Mouse (Mus musculus) C2C12 (cell line): ENCODE measurements around the gene Fcer2a. TPM values are rescaled to one million over a fixed set of nuclear protein-coding genes. Genes with fewer than 3 reads are reported as not detected.

ENCODE experiments used
- H3K27me3 ChIP-seq: one replicate; pipeline ENCODE4 v1.6.1; 2011; ENCODE audit not compliant: control insufficient read depth, insufficient read depth, insufficient read length
- H3K36me3 ChIP-seq: one replicate; pipeline ENCODE4 v1.6.1; 2011; ENCODE audit not compliant: control insufficient read depth, insufficient read depth
- H3K4me3 ChIP-seq: one replicate; pipeline ENCODE4 v1.5.1; 2011; ENCODE audit warnings: mild to moderate bottlenecking, control low read depth; ENCODE audit not compliant: poor library complexity, insufficient read depth, severe bottlenecking
- H3K79me2 ChIP-seq: one replicate; pipeline ENCODE4 v1.6.1; 2011; ENCODE audit not compliant: control insufficient read depth, insufficient read depth
- H3K79me3 ChIP-seq: one replicate; pipeline ENCODE4 v1.6.1; 2011; ENCODE audit warnings: low read depth, control low read depth
- H3ac ChIP-seq: one replicate; pipeline ENCODE3; 2011; ENCODE audit warnings: low read depth; ENCODE audit not compliant: control insufficient read depth, insufficient read length
- CEBPB ChIP-seq: IDR thresholded peaks from one replicate; pipeline ENCODE4 v1.6.1; 2011; ENCODE audit warnings: low read depth, mild to moderate bottlenecking, control low read depth, moderate library complexity
- CTCF ChIP-seq: IDR thresholded peaks from one replicate; pipeline ENCODE4 v1.5.1; 2011; ENCODE audit not compliant: control insufficient read depth, insufficient read depth, insufficient read length
- FOSL1 ChIP-seq: IDR thresholded peaks from one replicate; pipeline ENCODE4 v1.8.0; 2011; ENCODE audit warnings: mild to moderate bottlenecking, low read length; ENCODE audit not compliant: poor library complexity, insufficient read depth, severe bottlenecking
- MAX ChIP-seq: IDR thresholded peaks from one replicate; pipeline ENCODE4 v1.6.1; 2011; ENCODE audit warnings: mild to moderate bottlenecking, control low read depth
- MYOD1 ChIP-seq: IDR thresholded peaks from one replicate; pipeline ENCODE4 v1.6.1; 2011; ENCODE audit warnings: low read depth; ENCODE audit not compliant: control insufficient read depth, insufficient read length
- MYOG ChIP-seq: IDR thresholded peaks from one replicate; pipeline ENCODE4 v1.6.1; 2011; ENCODE audit not compliant: control insufficient read depth, insufficient read length; ENCODE audit errors: extremely low read depth
- USF1 ChIP-seq: IDR thresholded peaks from one replicate; pipeline ENCODE4 v1.6.1; 2011; ENCODE audit warnings: low read depth, mild to moderate bottlenecking, control low read depth, moderate library complexity
- polyA plus RNA-seq: library from polyadenylated mRNA; unstranded; fragments of >200 nt; fragmentation: generic; extraction: Trizol; gene quantifications from one replicate; pipeline ENCODE4 v1.2.1, GENCODE M21; 2012; ENCODE audit warnings: missing spikeins

Gene Fcer2a
- polyA plus RNA-seq, 1 experiment = 0.01 TPM

DNA sequence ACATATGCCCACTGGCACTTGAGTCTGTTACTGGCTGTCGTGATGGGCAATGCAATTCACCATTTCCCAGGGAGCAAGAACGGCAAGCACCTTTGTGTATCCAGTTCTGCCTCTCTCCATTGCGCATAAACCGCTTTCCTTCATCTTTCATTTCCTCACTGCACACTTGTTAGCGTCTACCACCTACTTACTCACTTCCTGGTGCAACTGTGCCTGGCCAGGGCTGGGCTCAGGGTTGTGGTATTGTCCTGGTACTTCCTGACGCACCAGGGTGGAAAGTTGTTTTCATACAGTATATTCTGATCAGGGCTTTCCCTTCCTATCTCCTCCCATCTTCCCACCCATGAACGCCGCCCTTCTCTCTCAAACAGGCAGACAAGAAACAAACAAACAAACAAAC, 33.1 kb downstream of the Fcer2a start:
- Histone ChIP-seq H3K4me3 (no peak overlapping the region), H3K36me3 (no peaks in the 10 kb centered on the region), H3K27me3 (peaks cover 21% of the 10 kb centered on the region), H3ac (no peak overlapping the region), H3K79me2 (no peaks in the 10 kb centered on the region), H3K79me3 (no peaks in the 10 kb centered on the region)
- TF ChIP-seq USF1 (no peak), MAX (no peak), MYOG (no peak), MYOD1 (no peak), CEBPB (no peak), CTCF (no peak), FOSL1 (no peak)

DNA sequence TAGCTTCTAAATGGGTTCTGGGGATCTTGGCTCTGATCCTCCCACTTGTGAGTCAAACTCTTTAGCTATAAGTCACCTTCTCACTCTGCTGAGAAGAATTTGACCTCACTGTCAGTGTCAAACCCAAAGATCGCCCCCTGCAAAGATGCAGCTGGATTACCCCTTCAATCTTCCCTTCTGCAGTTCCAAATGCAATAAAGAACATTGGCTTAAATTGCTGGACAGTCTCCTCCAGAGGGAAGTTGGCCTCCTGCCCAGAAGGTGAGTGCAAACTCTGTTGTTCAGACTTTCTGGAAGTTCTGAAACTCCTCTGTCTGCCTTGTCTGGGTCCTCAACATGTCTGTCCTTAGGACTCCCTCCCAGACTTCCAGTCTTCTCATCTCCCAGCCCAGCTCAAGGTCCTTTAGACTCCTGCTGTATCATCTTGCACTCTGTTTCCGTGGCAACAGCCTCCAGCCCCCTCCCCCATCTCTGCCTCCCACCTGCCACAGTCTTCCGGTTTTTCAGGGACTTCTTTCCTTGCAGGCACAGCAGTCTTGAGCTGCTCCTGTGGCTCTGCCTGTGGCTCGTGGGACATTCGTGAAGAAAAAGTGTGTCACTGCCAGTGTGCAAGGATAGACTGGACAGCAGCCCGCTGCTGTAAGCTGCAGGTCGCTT, 37.1 kb downstream of the Fcer2a start:
- Histone ChIP-seq H3K27me3 (peaks cover 26% of the 10 kb centered on the region), H3K79me2 (no peaks in the 10 kb centered on the region), H3K36me3 (no peaks in the 10 kb centered on the region), H3ac (no peak overlapping the region), H3K79me3 (no peaks in the 10 kb centered on the region), H3K4me3 (no peak overlapping the region)
- TF ChIP-seq FOSL1 = no peak
- TF ChIP-seq MYOG = no peak
- TF ChIP-seq MYOD1 = no peak
- no peak for TF ChIP-seq MAX
- TF ChIP-seq USF1 = no peak
- no peak for TF ChIP-seq CTCF
- no peak for TF ChIP-seq CEBPB

DNA sequence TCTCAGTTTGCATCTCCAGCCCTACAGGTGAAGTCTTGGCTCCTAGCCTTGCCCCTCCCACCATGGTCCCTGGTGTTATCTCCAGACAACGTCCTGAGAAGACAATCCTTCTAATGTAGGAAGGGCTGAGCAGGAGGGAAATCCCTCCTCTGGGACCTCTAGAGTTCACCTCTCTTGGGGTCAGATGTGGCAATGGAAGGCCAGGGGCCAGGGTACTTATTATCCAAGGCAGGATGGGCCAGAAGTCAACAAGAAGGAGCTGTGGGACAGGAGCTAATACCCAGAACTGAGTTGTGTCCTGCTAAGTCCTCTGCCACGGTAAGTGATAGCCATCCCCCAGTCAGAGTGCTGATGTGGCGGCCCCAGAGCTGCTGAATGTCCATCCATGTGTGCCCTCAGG, 38.4 kb downstream of the Fcer2a start, which contains the start of gene Retn:
Gene Retn, plus strand, starts transcription at position 245 of the 400 bp plus-strand sequence.
- peaks cover 32% of the 10 kb centered on the region for H3K27me3 ChIP-seq
- H3K4me3 ChIP-seq = no peak within 1 kb of the TSS
- no peaks in the 10 kb centered on the region for H3K79me2 ChIP-seq
- H3K36me3 ChIP-seq = no peaks in the 10 kb centered on the region
- TF ChIP-seq FOSL1 (no peak), MYOD1 (no peak), CTCF (no peak), MAX (no peak), USF1 (no peak), CEBPB (no peak), MYOG (no peak)
- no peaks in the 10 kb centered on the region for H3K79me3 ChIP-seq
- no peak within 1 kb of the TSS for H3ac ChIP-seq

DNA sequence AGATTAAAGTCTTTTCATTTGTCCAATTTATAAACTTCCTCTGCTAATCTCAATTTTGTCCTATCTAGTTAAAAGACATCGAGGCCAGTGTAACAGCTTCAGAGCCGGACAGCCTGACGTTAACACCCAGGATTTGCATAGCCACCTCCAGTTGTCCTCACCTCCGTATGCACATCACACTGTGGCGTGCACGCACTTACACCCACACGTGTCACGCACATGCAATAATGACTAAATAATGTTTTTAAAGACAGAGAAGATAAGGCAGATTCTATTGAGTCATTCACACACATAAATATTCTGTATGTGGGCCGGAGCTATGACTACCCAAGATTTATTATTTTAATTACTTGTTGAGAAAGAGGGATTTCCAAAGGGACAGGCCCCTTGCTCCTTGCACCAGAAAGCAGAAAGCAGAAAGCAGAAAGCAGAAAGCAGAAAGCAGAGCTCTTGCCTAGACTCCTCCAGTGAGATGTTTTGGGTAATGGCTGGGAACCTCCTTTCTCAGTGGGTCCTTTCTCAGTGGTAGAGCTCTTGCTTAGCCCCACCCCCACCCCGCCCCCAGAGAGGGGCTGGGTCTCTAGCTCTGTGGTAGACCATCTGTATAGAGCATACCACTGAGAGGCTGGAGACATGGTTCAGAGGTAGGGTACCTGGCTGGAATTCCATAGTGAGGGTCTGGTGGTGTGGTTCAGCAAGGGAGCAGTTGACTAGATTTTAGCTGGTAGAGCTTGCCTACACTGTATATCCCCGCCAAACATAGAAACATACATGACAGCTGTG, 39.1 kb downstream of the Fcer2a start:
- peaks cover 37% of the 10 kb centered on the region for H3K27me3 ChIP-seq
- H3K36me3 ChIP-seq = no peaks in the 10 kb centered on the region
- no peak overlapping the region for H3K4me3 ChIP-seq
- H3K79me3 ChIP-seq = no peaks in the 10 kb centered on the region
- H3K79me2 ChIP-seq = no peaks in the 10 kb centered on the region
- TF ChIP-seq MYOG = no peak
- TF ChIP-seq MAX = no peak
- H3ac ChIP-seq = no peak overlapping the region

DNA sequence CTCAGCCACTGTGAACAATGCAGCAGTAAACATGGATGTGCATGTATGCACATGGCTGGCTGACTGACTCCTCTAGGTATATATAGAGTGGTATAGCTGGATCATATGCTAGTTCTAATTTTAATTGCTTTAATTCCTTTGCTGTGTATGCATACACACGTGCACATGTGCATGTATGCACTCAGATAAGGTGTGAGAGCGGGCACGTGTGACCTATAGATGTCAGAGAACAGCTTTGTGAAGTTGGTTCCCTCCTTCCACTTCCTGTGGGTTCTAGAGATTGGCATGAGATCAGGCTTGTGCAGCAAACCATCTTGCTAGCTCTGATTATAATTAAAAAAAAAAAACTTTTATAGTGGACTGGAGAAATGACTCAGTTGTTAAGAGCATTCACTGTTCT, 41.1 kb downstream of the Fcer2a start:
- no peaks in the 10 kb centered on the region for H3K79me2 ChIP-seq
- H3K4me3 ChIP-seq = no peak overlapping the region
- TF ChIP-seq USF1 = no peak
- no peak for TF ChIP-seq MYOG
- TF ChIP-seq FOSL1 = no peak
- no peak for TF ChIP-seq MYOD1
- TF ChIP-seq CTCF = no peak
- H3K27me3 ChIP-seq = peaks cover 41% of the 10 kb centered on the region
- H3K36me3 ChIP-seq = no peaks in the 10 kb centered on the region
- H3ac ChIP-seq = no peak overlapping the region
- no peaks in the 10 kb centered on the region for H3K79me3 ChIP-seq

DNA sequence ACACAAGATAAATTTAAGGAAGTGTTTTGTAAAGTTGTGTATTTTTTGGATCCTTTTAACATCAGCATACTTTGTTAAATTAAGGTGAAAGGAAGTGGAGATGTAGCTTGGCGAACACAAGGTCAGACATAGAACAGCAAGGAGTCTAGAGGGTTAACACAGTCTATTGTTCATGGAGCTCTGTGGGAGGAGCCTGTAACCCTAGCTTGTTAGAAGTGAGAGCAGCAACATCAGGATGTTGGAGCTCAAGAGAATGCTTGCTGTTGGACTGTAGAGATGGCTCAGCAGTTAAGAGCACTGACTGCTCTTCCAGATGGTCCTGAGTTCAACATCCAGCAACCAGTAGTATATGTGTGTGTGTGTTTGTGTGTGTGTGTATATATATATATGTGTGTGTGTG, 45.0 kb downstream of the Fcer2a start:
- H3K79me3 ChIP-seq = no peaks in the 10 kb centered on the region
- no peak overlapping the region for H3K4me3 ChIP-seq
- H3K27me3 ChIP-seq = peaks cover 22% of the 10 kb centered on the region
- H3ac ChIP-seq = no peak overlapping the region
- H3K79me2 ChIP-seq = no peaks in the 10 kb centered on the region
- TF ChIP-seq FOSL1 (no peak), USF1 (no peak), MYOD1 (no peak), MAX (no peak), CEBPB (no peak), CTCF (no peak)
- no peaks in the 10 kb centered on the region for H3K36me3 ChIP-seq
